Mouse (Mus musculus) central nervous system, embryonic 14 days (tissue): ENCODE results near the gene Wwp2. TPM values are rescaled to one million over a fixed set of nuclear protein-coding genes. Genes with fewer than 3 reads are reported as not detected.

ENCODE experiments used
- polyA plus RNA-seq: library from polyadenylated mRNA; depleted of rRNA; stranded (reverse); fragments of >200 nt; gene quantifications from 2 replicates; pipeline ENCODE4 v1.2.3, GENCODE M21; 2012; rRNA removed

Wwp2 gene
- polyA plus RNA-seq, result 39.0 and 106 TPM in 2 replicates

DNA sequence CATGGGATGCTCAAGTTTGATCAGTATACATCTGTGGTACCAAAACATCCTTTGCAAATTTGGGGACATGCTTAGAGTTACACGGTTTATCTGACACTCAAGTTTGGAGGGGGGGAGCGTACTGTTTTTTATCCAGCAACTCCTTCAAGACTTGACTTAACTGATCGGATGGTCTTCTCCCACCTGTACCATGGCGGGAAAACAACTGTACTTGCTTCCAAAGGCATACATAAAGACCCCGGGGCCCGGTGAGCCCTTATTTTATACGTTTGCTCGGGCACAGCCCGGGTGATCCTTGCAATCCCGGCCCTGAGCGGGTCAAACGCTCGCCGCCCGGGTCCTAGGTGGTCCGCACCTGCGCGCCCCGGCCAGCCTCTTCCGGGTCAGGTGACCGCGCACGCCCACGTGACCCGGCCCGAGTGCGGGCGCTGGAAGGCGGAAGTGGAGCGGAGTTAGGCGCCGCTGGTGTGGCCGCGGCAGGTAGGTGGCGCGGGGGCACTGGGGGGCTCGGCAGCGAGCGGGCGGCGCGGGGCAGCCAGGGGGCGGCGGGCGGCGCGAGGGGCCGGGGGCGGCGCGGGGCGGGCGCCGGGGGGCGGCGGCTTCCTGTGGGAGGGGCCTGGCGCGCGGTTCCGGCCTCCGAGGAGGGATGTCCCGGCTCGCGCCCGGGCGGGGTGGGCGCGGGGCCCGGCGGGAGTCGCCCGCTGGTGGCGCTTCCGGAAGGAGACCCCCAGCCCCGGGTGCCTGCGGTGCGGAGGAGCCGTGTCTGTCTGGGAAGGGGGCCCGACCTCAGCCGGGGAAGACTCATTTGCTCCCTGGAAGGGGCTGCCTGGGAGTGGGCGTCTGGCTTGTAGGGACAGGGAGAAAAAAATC is at the start of gene Wwp2:
TSS of gene Wwp2 (plus strand) at position 404 of the 870 bp plus-strand sequence.

DNA sequence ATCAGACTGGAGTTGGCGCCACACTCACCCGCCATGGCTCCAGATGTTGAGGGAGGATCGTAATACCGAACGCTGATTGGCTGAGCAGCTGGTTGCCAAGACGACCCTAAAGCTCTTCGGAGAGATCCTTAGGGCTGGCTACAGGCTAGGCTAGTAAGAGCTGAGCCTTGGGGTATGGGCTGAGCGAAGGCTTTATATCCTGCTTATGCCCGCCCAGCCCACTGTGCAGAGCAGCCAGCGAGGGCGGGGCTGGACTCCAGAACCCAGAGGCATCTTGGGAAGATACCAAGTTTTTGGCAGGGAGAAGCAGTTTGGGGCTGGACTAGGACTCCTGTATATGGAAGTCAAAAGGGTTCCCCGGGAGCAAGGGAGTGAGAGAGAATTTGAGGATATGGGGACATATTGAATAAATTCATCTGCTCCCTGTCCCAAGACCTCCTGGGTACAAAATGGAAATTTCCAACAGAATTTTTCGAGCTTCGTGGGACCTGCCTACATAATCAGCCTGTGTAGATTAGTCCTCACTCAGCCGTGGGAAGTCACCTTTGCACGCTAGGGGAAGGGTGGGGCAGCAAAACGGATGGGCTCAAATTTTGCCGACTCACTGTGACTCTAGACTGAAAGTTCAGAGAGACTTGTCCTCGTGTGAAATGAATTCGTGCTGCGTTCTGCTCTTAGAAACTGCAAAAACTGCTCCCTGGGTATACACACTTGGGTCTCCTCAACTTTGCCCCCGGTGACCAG is 33.0 kb upstream of the Wwp2 start, which contains the start of gene Nqo1:
TSS of gene Nqo1 (minus strand) at position 169 of the 744 bp plus-strand sequence.

DNA sequence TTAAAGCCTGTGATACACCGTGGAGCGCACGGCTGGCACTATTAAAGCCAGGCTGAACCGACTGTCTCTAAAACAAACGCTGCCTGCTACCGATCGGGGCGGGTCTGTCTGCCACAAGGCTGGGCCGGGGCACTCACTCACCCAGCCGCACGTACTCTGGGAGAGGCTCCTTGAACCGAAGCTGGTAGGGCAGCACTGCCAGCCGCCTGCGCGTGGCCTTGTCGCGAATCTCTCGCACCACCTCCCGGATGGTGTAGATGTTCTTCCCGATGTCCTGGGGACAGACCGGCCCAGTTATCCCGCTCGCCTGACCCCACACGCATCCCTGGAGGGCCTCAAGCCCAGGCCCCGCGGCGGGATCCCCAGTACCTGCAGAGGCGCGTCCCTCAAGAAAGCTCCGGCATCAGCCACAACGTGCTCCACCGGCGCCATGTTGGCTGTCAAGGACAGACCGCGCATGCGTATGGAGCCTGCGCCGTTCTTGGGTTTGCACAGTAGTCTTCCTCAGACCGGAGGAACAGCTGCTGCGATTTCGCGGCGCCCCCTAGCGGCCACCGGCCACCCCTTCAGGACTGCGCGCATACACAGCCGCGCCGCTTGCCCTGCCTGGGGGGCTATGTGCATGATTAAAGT is 11.5 kb upstream of the Wwp2 start, which contains the start of gene Nob1:
TSS of gene Nob1 (minus strand) at position 455 of the 633 bp plus-strand sequence.

DNA sequence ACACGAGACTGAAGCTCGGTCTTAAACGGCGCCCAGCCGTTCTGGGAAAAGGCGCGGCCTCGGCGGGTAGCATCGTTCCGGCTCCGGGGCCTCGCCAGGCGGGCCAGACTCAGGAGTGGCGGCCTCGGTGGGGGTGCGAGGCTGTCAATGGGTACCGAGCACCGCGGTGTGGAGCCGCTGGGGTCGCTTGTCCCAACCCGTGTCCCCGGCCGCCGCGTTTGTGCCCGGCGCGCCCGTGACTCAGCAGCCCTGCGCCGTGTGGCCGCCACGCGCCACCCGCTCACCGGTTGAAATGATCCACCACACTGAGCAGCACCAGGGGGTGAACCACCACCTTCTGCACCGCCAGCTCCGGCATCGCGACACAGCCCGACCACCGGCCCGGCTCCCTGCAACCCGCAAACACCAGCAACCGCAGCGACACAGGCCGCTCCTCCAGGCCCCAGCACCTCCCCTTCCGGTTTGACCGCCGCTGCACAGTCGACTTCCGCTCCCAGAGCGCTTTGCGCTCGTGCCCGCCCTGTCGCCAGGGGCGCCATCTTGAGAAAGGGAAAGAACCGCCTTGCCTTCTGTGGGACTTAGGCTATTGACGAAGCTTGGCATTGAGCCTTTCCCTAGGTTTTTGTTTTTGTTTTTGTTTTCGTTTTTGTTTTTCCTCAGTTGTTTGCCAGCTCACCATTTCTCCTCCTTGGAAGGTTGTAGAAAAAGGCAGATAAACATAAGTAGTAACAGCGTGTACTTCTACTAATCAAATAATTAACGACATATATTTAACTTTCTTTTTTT is 152.0 kb downstream of the Wwp2 start, which contains the start of gene Psmd7:
TSS of gene Psmd7 (minus strand) at position 470 of the 786 bp plus-strand sequence.

Other genes starting within 250 kb of the Wwp2 start
- gene Nfat5, start 142.9 kb upstream of the Wwp2 start, polyA plus RNA-seq, result 34.9 and 42.2 TPM in 2 replicates
- 2.7 and 4.3 TPM in 2 replicates for gene Nqo1, start 33.2 kb upstream of the Wwp2 start, polyA plus RNA-seq
- 88.2 and 89.7 TPM in 2 replicates for gene Nob1, start 11.3 kb upstream of the Wwp2 start, polyA plus RNA-seq
- 129 and 135 TPM in 2 replicates for gene Psmd7, start 152.1 kb downstream of the Wwp2 start, polyA plus RNA-seq